Mouse (Mus musculus): ENCODE data around the gene Ttc16. TPM values are rescaled to one million over a fixed set of nuclear protein-coding genes. Genes with fewer than 3 reads are reported as not detected.

Gene Ttc16
- 0.08 and 0.30 TPM in 2 replicates for polyA plus RNA-seq (2012)

GRCm38 (mm10) chr2:32775359-32776074, at the start of gene Ttc16, which contains the start of gene Ptrh1:
Ttc16 (minus strand) TSS chr2:32775633.
Ptrh1 (plus strand) TSS chr2:32775786.

GRCm38 (mm10) chr2:32784048-32784681, 8.7 kb upstream of the Ttc16 start, which contains the start of gene Cfap157:
Cfap157 (minus strand) TSS chr2:32784428.

GRCm38 (mm10) chr2:32757056-32757845, 18.2 kb downstream of the Ttc16 start, which contains the start of gene Tor2a:
Tor2a (plus strand) TSS chr2:32757234.

GRCm38 (mm10) chr2:32740916-32741272, 34.5 kb downstream of the Ttc16 start, which contains the start of gene 6330409D20Rik:
6330409D20Rik (minus strand) TSS chr2:32741016.

GRCm38 (mm10) chr2:32720681-32721229, 54.7 kb downstream of the Ttc16 start, which contains the start of gene Sh2d3c:
Sh2d3c (plus strand) TSS chr2:32721055.

GRCm38 (mm10) chr2:32712934-32713817, 62.3 kb downstream of the Ttc16 start, which contains the start of gene Cdk9:
Cdk9 (minus strand) TSS chr2:32713076.

Other genes with a start within 250 kb of the Ttc16 start
- gene Fam102a, start 240.3 kb downstream of the Ttc16 start, polyA plus RNA-seq (2012), result 11.1 and 12.4 TPM in 2 replicates
- 7.6 and 9.2 TPM in 2 replicates for gene Dpm2, start 204.8 kb downstream of the Ttc16 start, polyA plus RNA-seq (2012)
- gene Pip5kl1, start 200.8 kb downstream of the Ttc16 start, polyA plus RNA-seq (2012), result 0.05 TPM in 1 of 2 replicates, not detected in the other
- not detected in 2 replicates for gene 9430097D07Rik, start 199.9 kb downstream of the Ttc16 start, polyA plus RNA-seq (2012)
- 50.3 and 53.0 TPM in 2 replicates for gene St6galnac4, start 188.5 kb downstream of the Ttc16 start, polyA plus RNA-seq (2012)
- gene St6galnac6, start 175.9 kb downstream of the Ttc16 start, polyA plus RNA-seq (2012), result 45.6 and 49.4 TPM in 2 replicates
- gene Ak1, start 153.9 kb downstream of the Ttc16 start, polyA plus RNA-seq (2012), result 1.7 and 1.8 TPM in 2 replicates
- 118 and 140 TPM in 2 replicates for gene Eng, start 129.0 kb downstream of the Ttc16 start, polyA plus RNA-seq (2012)
- gene Fpgs, start 71.5 kb downstream of the Ttc16 start, polyA plus RNA-seq (2012), result 78.9 and 81.0 TPM in 2 replicates
- gene Cdk9, start 62.6 kb downstream of the Ttc16 start, polyA plus RNA-seq (2012), result 176 and 211 TPM in 2 replicates
- gene Sh2d3c, start 54.6 kb downstream of the Ttc16 start, polyA plus RNA-seq (2012), result 27.2 and 35.4 TPM in 2 replicates
- not detected in 2 replicates for gene 6330409D20Rik, start 34.6 kb downstream of the Ttc16 start, polyA plus RNA-seq (2012)
- 52.2 and 76.1 TPM in 2 replicates for gene Tor2a, start 18.4 kb downstream of the Ttc16 start, polyA plus RNA-seq (2012)
- gene Ptrh1, start 153 bp upstream of the Ttc16 start, polyA plus RNA-seq (2012), result 4.8 and 6.7 TPM in 2 replicates
- gene Cfap157, start 8.8 kb upstream of the Ttc16 start, polyA plus RNA-seq (2012), result not detected in 2 replicates
- 5.4 and 8.4 TPM in 2 replicates for gene Stxbp1, start 71.6 kb upstream of the Ttc16 start, polyA plus RNA-seq (2012)
- gene Fam129b, start 100.5 kb upstream of the Ttc16 start, polyA plus RNA-seq (2012), result 51.5 and 55.0 TPM in 2 replicates
- gene Rpl12, start 185.9 kb upstream of the Ttc16 start, polyA plus RNA-seq (2012), result 2,433 and 2,621 TPM in 2 replicates
- 7.9 and 8.8 TPM in 2 replicates for gene Lrsam1, start 186.0 kb upstream of the Ttc16 start, polyA plus RNA-seq (2012)
- gene Slc2a8, start 206.4 kb upstream of the Ttc16 start, polyA plus RNA-seq (2012), result 47.2 and 49.6 TPM in 2 replicates